Comparison of ENCODE assay signal across 18 mouse cellular contexts in genomic region chr3:80334446-80334893, GRCm38 (mm10).
DNase-seq lines count a peak whose midpoint lies in the region; ATAC-seq and TF ChIP-seq lines count a peak whose summit lies in the region.
"Had no signal": no experiment of that assay in that cellular context is flagged by ENCODE, and none has a peak within 500 bp of the region (broad histone marks: within the 10 kb centered on the region; RNA-seq: fewer than 3 reads in every experiment).

No protein-coding gene starts in this region.

- H3K4me3 ChIP-seq in forebrain, embryonic 13.5 days = no peak overlapping the region
- H3K4me3 ChIP-seq in layer of hippocampus, adult 2 months = no peak overlapping the region
- no peak overlapping the region for H3K4me3 ChIP-seq in midbrain, embryonic 16.5 days (ENCODE audit: low read depth, low read length)
- H3K4me3 ChIP-seq in liver, postnatal 0 days (ENCODE audit: low read depth, low read length) = no peak overlapping the region
- H3K4me3 ChIP-seq: embryonic facial prominence, embryonic 13.5 days; limb, embryonic 15.5 days had no signal

- H3K4me2 ChIP-seq in forebrain, embryonic 13.5 days = no peak overlapping the region
- H3K4me2 ChIP-seq in midbrain, embryonic 16.5 days (ENCODE audit: low read length) = no peak overlapping the region
- no peak overlapping the region for H3K4me2 ChIP-seq in liver, postnatal 0 days (ENCODE audit: low read depth, low read length)
- H3K4me2 ChIP-seq: embryonic facial prominence, embryonic 13.5 days; limb, embryonic 15.5 days had no signal

- no peak overlapping the region; the same call in 1 of the 2 replicates for H3K27ac ChIP-seq in forebrain, embryonic 13.5 days
- peak overlapping the region; percentile 54 for H3K27ac ChIP-seq in layer of hippocampus, adult 2 months
- H3K27ac ChIP-seq in midbrain, embryonic 16.5 days (ENCODE audit: low read length) = peak overlapping the region; percentile 50
- no peak overlapping the region for H3K27ac ChIP-seq in liver, postnatal 0 days (ENCODE audit: low read depth)
- H3K27ac ChIP-seq: embryonic facial prominence, embryonic 13.5 days; limb, embryonic 15.5 days; macrophage had no signal

- TF ChIP-seq EP300 in liver, postnatal 0 days (IDR thresholded peaks at IDR 0.05; ENCODE audit: low read depth) = no peak

- DNase-seq in frontal cortex, adult 2 months (ENCODE audit: extremely low spot score in 1 of 2, low spot score in 1 of 2) = peak; percentile 17 to 56
- no peak for DNase-seq in frontal cortex, postnatal 14 days (ENCODE audit: low spot score in 2 of 2)
- peak; percentile 20 to 63 for DNase-seq in layer of hippocampus, adult 2 months (ENCODE audit: low spot score in 2 of 2)
- DNase-seq in lung, postnatal 4 days = no peak
- DNase-seq in gastrocnemius, adult 18-20 months (ENCODE audit: low spot score) = no peak
- DNase-seq in liver, postnatal 0 days = no peak
- DNase-seq: adrenal gland, adult 2 months; B cell, adult 2 months; cerebellum, adult 11 months; heart, adult 18-20 months; heart, postnatal 4 days; kidney, postnatal 10 days; thymus, postnatal 36 days had no signal

- ATAC-seq in forebrain, embryonic 13.5 days = peak; percentile 72
- peak; percentile 92 for ATAC-seq in midbrain, embryonic 16.5 days
- no peak for ATAC-seq in liver, postnatal 0 days

- H3K4me1 ChIP-seq in forebrain, embryonic 13.5 days = peaks cover 16% of the 10 kb centered on the region
- peaks cover 8% of the 10 kb centered on the region; the same call in 1 of the 2 replicates for H3K4me1 ChIP-seq in midbrain, embryonic 16.5 days (ENCODE audit: control insufficient read depth, insufficient read depth, low read length)
- H3K4me1 ChIP-seq in liver, postnatal 0 days (ENCODE audit: insufficient read depth) = no peaks in the 10 kb centered on the region
- H3K4me1 ChIP-seq: embryonic facial prominence, embryonic 13.5 days; limb, embryonic 15.5 days had no signal

- TF ChIP-seq CTCF in layer of hippocampus, adult 2 months (conservative IDR thresholded peaks at IDR 0.05) = no peak
- no peak for TF ChIP-seq CTCF in liver, postnatal 0 days (IDR thresholded peaks at IDR 0.05; ENCODE audit: low read depth)

- no peak overlapping the region for H3K9ac ChIP-seq in forebrain, embryonic 13.5 days
- H3K9ac ChIP-seq in midbrain, embryonic 16.5 days (ENCODE audit: low read depth, low read length) = no peak overlapping the region
- H3K9ac ChIP-seq in liver, postnatal 0 days (replicated peaks) = no peak overlapping the region
- H3K9ac ChIP-seq: embryonic facial prominence, embryonic 13.5 days; limb, embryonic 15.5 days had no signal

- WGBS in forebrain, embryonic 13.5 days = 17% methylated on average over 4 of the region's 4 CpGs
- 8% methylated on average over 4 of the region's 4 CpGs for WGBS in midbrain, embryonic 16.5 days
- 70% methylated on average over 4 of the region's 4 CpGs for WGBS in liver, postnatal 0 days (ENCODE audit: insufficient replicate concordance)

- no peaks in the 10 kb centered on the region for H3K36me3 ChIP-seq in forebrain, embryonic 13.5 days (ENCODE audit: poor library complexity, severe bottlenecking)
- H3K36me3 ChIP-seq in midbrain, embryonic 16.5 days (ENCODE audit: control insufficient read depth, insufficient read depth, low read length) = no peaks in the 10 kb centered on the region
- no peaks in the 10 kb centered on the region for H3K36me3 ChIP-seq in liver, postnatal 0 days (replicated peaks; ENCODE audit: insufficient read depth, low read length)
- H3K36me3 ChIP-seq: embryonic facial prominence, embryonic 13.5 days; limb, embryonic 15.5 days had no signal

- no peaks in the 10 kb centered on the region for H3K27me3 ChIP-seq in forebrain, embryonic 13.5 days
- no peaks in the 10 kb centered on the region for H3K27me3 ChIP-seq in midbrain, embryonic 16.5 days (ENCODE audit: control insufficient read depth, insufficient read depth, low read depth, low read length)
- H3K27me3 ChIP-seq in liver, postnatal 0 days (ENCODE audit: insufficient read depth, low read length) = no peaks in the 10 kb centered on the region
- H3K27me3 ChIP-seq: embryonic facial prominence, embryonic 13.5 days; limb, embryonic 15.5 days had no signal

- H3K9me3 ChIP-seq in forebrain, embryonic 13.5 days (replicated peaks) = no peaks in the 10 kb centered on the region
- no peaks in the 10 kb centered on the region for H3K9me3 ChIP-seq in midbrain, embryonic 16.5 days (replicated peaks; ENCODE audit: control insufficient read depth, low read length, poor library complexity, severe bottlenecking)
- no peaks in the 10 kb centered on the region for H3K9me3 ChIP-seq in liver, postnatal 0 days (ENCODE audit: low read length)
- H3K9me3 ChIP-seq: embryonic facial prominence, embryonic 13.5 days; limb, embryonic 15.5 days had no signal

Comparison
In these comparisons a context has a peak if more than half of its experiments do, and no peak if none do; other contexts are left out.
1. DNase-seq: peak in frontal cortex, adult 2 months (2 of 2) and layer of hippocampus, adult 2 months (2 of 2); none in frontal cortex, postnatal 14 days (0 of 2), lung, postnatal 4 days (0 of 2), gastrocnemius, adult 18-20 months (single experiment) and liver, postnatal 0 days (single experiment).
2. H3K27ac ChIP-seq: peak in layer of hippocampus, adult 2 months (single experiment) and midbrain, embryonic 16.5 days (single experiment); none in forebrain, embryonic 13.5 days (single experiment) and liver, postnatal 0 days (single experiment).